Mouse (Mus musculus) gastrocnemius, postnatal 4 days (tissue): ENCODE data around the gene Prr15. TPM values are rescaled to one million over a fixed set of nuclear protein-coding genes. Genes with fewer than 3 reads are reported as not detected.

Experiments
- DNase-seq, 2 experiments: peaks; one replicate each; pipeline ENCODE4 v3.0.0; 2021 to 2022; ENCODE audit warnings: low spot score in 2 of 2, mixed read lengths in 2 of 2
- total RNA-seq, 2 experiments: library from RNA; stranded (reverse); gene quantifications; 2 replicates each; pipeline ENCODE4 v1.2.3; 2021

The Prr15 gene
- total RNA-seq, 2 experiments from 2014 or later = 1.3 TPM

DNA sequence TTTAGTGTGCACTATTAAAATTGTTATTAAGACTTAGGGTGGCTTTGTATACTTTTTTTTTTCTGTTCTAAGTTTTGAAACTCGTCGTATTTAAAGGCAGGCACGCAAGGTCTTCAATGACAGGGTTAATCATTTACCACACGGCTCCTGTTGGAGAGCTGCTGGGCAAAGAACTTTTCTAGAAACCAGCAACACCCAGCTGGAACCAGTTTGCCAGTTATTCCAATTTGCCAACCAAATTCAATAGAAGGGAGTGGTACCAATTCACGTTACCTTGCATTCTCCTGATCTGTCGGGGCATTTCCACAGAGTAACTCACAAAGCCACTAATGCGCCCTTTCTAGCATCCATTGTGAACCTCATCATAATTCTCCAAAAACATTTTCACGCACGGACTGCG lies 4.5 kb downstream of the Prr15 start:
- no peak for DNase-seq

DNA sequence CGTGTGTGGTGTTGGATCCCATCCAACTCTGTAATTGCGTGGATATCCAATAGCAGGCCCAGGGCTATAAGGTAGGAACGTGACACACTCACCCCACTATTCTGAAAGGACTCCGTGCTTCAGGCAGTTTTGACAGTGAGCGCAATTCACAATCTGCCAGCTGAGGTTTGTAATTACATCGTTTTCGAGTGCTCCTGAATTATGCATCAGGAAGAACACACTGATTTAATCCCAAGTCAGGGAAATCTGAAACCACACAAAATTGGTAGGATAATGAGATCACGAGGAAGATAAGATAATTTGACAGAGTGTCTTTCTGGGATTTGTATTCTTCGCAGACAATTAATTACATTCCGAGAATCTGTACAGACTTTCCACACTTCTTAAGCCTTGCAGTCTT lies 6.1 kb downstream of the Prr15 start:
- no peak for DNase-seq

DNA sequence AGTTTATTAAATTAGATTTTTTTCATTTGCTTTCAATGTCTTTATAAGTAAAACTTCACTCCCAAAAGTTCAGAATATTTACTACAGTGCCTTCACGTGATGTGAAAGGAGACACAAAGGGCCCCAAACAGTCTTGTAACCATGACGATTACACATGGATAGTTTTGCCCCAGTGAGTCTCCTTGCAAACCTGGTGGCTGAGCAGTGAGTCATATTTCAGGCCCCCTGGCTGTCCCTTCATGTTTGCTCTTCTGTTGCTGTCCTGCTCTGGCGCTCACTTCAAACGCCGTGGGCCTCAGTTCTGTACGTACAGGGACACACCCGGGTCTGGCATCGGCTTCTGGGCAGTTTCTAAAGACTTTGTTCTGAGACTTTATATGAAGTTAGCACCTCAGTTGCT lies 6.6 kb downstream of the Prr15 start:
- no peak for DNase-seq

DNA sequence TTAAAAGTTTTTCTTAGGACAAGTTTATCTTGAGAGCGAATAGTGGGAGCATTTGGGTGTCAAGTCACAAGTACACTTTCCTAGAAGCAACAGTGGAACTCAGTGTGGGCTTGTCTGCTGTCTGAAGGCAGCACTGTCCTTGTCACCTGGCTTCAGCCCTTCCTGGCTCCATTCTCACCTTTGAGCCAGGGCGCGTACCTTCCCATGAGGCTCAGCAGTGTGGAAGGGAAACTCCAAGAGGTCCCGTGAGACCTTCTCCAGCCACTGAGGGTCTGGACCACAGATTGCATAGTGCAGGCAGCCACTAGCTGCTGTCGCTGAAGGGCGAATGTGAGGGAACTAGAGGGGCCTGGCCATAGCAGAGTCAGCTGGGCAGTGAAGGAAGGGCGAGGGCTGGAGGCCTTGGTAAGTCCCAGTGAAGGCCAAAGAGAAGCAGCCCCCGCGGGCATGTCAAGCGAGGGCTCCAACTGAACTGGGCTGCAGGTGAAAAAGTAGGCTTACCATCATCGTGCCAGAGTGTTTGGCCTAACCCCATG lies 7.5 kb downstream of the Prr15 start:
- no peak for DNase-seq

DNA sequence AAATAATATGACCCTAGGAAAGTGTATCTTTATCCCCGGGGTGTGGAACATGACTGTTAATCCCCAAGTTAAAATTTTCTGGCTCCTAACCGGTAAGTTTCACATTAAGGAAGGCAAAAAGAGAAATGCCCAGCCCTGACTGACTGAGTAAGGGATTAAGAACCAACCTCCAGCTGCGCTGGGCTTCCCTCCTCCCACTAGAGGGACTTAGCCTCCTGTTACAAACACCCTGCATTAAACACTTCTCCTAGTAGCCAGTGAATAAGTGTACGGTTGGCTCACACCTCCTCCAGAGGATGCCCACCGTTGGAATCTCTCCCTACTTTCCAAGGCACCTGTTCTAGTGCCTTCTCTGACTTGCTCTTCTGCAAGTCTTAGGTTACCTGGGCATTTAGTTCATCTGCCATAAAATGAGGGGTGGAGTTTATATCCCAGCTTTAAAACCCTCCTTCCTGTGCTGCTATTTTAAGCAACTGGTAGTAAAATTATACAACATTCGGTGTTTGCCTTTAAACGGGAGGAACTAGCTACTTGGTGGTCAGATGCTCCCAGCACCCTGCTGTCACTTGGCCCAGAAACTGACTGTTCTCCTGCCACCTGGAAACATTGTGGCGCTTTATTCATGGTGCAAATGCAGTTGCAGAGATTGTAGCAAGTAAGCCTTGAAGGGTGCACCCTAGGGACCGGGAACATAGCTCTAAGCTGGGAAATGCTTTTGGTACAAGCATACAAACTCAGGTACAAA lies 8.2 kb downstream of the Prr15 start:
- DNase-seq = no peak

DNA sequence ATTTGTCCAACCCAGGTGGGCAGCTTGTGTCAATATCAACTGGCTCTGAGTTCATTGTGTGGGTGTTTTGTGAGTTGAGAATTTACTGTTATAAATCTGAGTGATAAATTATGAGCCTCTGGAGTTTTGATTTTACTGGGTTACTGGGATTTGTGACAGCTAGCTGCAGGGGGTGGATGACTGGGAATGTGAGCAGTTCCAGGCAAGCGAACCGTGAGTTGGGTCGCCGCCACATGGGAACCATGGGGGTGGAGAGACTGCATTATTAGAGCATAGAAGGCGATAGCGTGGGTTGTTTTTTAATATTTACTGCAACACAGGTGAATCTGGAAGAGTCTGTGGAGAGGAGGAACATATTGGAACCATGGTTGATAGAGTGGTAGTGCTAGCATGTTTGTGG lies 11.7 kb downstream of the Prr15 start:
- no peak for DNase-seq

DNA sequence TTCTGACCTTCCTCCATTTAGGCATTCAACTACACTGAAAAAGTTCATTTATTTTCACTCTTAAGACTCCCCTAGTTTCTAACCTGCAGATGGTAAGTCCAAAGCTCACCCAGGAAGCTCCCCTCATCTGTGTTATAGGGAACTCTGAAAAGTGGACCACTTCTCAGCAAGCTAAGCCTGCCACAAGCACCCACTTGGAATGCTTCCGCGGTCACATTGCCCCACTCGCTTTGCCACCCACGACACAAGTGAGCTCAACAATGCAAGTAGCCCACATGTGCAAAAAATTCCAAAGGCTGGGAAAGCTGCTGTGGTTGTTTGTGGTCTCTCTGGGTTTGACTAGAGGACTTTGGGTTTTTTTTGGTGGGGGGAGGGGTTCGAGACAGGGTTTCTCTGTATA lies 15.5 kb downstream of the Prr15 start:
- DNase-seq = no peak

DNA sequence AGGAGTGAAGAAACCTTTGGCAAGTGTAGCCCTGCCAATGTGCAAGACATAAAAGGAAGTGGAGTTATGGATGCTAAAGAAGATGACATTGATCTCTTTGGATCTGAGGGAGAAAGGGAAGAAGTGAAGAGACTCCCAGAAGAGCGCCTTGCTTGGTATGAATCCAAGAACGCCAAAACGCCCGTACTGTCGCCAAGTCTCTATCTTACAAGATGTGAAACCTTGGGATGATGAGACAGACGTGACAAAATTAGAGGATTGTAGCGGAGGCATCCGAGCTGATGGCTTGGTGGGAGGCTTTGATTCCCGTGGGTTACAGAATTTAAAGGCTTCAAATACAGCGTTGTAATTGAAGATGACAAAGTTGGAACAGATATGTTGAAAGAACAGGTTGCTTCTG lies 16.6 kb downstream of the Prr15 start:
- DNase-seq = no peak

DNA sequence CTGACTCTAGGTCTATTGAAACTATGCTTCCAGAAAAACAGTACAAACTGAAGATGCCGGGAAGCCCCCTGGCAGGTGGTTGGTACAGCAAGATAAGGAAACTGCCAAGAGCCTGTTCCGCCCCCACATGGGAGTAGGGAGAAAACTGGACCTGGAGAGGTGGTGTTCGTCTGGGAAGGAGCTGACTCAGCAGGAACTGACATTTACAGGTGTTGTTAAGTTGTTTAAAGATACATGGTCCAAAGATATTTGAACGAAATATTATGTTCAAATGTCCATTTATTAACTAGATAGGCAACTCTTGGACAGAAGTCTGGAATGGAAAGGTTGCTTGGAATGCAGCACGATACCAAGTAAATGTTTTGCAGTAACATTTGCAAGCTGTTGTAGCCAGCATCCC lies 26.2 kb downstream of the Prr15 start:
- no peak for DNase-seq

DNA sequence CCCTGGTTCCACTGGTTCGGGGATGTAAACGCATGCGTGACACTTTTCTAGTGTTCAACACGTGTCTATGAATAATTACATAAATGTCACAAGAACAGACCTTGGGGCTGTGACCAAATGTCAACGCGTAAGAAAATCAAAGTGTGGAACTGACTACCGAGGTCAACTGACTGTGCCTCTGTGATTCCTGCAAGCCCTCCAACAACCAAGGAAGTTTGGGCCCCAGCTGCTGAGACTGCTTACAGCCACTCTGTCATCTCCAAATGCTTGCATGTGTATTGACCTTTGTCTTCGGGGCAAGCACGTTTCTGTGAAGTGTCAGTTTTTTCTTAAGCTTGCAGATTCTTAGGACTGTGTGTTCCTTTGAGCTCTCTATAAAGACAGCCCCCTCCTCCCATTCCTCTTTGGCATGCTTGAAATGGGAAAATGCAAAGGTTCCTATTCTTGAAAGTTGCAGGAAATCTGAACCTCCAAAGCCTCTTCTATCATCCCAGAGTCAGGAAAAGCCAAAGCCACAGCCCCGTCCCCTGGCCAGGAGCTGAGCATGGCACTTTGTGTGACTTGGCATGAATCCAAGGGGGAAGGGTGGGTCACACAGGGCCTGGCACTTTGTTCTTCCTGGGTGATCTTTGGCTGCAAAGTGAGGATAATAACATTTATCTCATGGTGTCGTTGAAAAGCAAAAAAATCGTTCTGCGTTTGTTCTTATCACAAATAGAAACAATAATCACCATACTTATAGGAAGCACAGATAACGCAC lies 27.5 kb downstream of the Prr15 start:
- DNase-seq = no peak

DNA sequence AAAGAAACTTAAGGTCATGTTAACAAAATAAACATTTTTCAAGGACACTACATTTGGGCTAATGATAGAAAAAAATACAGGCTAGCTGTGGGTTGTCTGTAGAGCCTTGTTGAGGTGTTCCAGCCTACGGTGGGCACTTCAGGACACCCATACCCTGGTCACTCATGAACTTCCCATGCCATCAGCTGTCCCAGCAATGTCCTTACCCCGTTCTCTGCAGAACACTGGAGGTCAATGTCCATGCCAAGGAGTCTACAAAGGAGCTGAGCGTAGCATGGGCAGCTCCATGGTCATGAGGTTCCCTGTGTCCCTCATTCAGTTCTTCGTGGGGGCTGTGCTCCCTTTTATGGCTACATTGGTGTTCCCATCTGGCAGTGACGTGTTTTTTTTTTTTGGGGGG lies 28.1 kb downstream of the Prr15 start:
- no peak for DNase-seq

DNA sequence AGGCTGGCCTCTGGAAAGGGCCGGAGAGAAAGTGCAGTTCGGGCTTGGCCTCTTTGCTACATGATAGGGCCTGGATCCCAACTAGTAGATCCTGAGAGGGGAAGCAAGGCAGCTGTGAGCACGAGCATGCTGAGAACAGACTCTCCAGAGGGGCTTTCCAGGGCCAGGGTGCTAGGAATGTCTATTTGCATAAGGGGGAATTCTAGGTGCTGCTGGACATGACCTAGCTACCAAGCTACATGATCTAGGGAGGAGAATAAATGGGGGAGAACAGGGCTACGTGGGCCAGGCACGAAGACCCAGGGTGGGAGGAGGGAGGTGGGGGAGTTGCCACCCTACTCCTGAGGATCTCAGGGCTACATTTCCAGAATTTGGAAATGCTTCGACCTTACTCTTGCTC lies 30.0 kb downstream of the Prr15 start:
- no peak for DNase-seq

DNA sequence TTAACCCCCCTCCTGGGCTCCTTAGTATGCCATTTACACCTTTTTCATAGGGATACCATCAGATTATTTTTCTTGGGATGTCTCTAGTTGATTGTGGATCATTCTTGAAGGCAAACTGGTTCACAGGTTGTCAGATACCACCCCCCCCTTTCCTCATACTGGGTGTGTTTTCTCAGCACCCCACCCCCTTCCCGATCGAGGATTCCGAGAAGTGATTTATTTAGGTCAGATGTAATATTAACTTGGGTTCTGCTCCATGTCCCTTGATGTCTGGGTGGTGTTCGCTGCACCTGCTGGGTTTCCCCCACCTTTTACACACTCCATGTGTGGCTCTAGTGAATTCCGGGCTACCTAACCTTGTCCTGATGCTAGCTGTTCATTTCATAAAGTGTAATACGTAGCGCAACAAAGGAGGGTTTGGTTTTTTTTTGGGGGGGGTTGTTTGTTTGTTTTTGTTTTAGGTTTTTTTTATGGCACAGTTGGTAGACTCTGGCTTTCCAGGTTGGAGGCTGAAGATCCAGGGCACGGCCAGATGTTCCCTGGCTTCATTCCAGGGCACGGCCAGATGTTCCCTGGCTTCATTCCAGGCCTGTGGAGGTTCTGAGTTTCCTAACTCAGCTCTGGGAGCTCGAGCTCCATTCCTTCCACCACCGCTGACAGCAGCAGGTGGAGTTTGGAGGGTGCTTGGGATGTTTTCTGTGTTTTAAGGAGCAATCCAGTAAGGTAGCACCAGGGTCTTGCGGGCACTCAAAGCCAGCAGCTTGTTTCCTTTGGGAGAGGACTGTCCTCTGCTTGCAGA lies 37.1 kb downstream of the Prr15 start:
- no peak for DNase-seq

DNA sequence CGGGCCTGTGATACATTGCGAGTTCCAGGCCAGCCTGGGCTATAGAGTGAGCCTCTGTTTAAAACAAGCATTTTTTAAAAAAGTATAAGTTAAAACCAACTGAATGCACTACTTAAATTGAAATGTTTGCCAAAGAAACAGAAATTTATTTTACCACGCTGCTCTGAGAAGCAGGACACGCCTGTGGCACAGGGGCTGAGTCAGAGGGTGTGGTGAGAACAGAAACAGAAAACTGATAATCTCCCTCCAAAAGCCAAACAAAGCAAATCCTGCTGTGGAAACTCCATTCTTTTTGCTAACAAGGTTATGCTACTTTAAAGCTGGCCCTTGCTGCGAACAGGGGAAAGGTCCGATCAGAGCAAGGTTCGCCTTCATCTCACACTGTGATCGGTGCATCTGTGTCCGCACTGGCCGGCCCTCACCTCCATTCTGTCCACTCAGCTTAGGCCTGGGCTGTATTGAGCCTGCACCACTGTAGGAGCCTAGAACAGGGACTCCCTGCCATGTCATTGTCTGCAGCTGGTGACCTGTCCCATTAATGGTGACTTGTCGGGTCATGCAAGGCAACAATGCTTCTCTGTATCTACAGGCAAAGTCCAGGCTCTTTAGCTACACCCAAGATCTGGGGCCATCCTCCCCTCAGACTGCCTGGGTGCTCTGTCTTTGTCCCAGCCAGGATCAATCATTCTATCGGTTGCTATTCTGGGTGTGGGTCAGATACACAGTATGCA lies 38.9 kb downstream of the Prr15 start:
- no peak for DNase-seq

DNA sequence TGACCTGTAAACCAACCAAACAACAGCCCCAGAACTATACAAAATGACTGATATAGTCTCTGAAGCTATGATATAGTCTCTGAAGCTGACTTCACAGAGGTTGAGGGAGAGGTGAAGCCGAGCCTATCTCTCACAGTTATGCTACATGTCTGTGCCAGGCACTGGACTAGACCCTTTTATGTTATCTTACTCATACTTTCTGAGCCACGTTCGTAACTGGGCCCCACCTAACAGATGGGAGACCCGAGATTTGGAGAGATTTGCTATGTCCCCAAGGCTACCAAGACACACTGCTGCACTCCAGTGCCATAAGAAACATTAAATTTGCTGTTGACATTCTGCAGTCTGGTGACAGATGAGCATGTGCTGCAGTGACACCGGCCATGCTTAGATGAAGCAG lies 41.0 kb downstream of the Prr15 start:
- no peak for DNase-seq

DNA sequence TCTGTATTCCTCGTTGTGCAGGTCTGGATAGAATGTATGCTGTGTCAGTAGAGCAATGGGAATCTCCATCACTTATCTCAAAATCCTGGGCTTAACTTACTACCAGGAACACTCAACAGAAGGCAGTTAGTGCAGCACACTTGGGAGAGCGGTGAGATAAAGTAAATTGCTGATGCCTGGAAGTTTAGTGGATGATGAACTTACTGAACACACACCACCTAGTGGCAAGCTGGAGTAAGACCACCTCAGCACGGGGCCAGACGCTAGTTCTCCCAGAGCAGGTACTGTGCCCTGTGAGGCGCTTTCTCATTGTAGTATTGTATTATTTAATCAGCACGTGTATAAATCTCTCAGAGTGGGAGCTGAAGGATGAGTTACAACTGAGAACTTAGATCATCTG lies 42.4 kb downstream of the Prr15 start:
- DNase-seq = no peak

DNA sequence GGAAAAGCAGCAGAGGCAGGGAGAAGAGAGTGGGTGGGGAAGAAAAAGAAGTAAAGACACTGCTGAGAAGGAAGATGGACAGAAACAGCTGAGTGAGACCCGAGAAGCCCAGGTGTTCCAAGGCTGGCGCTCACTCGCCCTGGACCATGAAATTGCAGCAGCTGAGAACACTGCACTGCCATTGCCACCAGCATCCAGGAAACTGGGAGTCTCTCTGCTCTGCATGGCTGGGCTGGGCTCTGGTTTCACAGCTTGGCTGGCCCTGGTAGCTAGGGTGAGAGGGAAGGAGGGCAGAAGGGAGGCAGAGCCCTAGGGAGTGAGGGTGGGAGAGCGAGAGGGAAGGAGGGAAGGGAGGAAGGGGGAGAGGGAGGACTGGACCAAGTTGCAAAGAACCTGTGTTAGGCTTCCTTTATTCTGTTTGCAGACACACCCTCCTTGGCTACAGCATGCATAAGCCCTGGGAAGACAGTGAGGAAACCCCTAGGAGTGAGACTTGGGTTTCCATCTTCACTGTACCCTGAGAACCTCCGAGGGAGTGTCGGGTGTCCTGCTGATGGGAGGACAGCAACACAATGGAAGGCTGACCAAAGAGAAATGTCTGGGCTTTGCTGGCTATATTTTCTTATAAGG lies 44.4 kb downstream of the Prr15 start:
- DNase-seq = peak in 1 of 2 experiments; percentile 39

DNA sequence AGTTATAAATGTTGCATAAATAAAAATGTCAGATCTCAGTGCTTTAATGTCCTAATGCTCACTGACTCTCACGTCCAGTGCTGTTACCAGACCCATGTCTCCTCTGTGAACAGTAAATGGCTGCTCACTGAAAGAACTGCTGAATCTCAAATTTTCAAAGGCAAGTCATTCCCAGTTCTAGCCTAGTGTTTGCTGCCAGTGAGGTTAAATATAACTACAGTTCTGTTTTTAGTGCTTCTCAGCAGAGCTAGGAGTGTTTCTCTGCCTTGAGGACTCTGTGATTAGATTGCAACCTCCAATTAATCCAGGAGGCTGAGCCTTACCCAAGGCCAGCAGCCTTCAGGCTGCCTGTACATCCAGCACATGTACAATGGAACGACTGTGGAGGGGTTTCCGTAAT lies 46.2 kb downstream of the Prr15 start:
- no peak for DNase-seq

DNA sequence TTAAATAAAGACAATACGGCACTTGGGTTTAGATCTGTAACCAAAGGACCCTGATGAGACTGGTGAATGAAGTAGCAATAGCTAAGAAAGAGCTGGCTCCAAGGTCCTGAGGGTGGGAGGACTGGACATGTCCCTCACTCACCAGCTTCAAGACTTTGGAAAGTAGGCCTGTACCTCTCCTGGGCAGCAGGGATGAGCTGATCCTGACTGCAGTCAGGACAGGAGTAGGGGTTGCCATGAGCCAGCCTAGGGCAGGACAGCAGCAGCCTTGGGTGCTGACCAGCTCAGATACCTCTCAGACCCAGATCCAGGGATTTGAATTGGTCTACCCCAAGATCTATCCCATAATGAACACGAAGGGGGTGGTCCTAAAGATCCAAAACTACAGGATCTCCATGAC lies 53.7 kb downstream of the Prr15 start:
- no peak for DNase-seq
